Mouse (Mus musculus) testis, postnatal 10 days (tissue): Measurements from ENCODE around the gene Ubr4.

Source experiments
- DNase-seq: peaks from one replicate; pipeline ENCODE4 v3.0.0; 2021; ENCODE audit warnings: low spot score

Ubr4 gene

DNA sequence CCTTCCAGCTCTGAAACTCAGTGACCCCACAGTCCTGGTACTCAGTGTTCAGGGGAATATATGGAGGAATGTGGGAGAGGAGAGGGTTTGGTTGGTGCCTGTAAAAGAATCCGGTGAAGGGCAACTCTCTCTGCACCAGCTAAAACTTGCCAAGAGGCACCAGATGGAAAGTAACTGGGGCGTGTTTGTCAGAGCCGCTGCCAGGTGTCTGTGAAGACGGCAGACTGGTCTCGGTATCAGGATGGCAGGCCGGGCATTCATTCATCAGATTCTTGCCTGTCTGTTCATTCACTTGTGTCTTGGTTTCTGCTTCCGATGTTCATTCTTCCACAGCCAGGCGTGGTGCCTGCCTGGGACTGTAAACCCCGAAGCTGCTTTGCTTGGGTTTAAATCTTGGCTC, 184.3 kb downstream of the Ubr4 start:
- DNase-seq = no peak
